Mouse (Mus musculus): ENCODE results near the gene 6030468B19Rik. TPM values are rescaled to one million over a fixed set of nuclear protein-coding genes. Genes with fewer than 3 reads are reported as not detected.
A peak's percentile ranks its signal among the peaks of the same experiment; 100 is the strongest.

Gene 6030468B19Rik
- polyA plus RNA-seq, 1 experiment from 2014 or later = not detected

DNA sequence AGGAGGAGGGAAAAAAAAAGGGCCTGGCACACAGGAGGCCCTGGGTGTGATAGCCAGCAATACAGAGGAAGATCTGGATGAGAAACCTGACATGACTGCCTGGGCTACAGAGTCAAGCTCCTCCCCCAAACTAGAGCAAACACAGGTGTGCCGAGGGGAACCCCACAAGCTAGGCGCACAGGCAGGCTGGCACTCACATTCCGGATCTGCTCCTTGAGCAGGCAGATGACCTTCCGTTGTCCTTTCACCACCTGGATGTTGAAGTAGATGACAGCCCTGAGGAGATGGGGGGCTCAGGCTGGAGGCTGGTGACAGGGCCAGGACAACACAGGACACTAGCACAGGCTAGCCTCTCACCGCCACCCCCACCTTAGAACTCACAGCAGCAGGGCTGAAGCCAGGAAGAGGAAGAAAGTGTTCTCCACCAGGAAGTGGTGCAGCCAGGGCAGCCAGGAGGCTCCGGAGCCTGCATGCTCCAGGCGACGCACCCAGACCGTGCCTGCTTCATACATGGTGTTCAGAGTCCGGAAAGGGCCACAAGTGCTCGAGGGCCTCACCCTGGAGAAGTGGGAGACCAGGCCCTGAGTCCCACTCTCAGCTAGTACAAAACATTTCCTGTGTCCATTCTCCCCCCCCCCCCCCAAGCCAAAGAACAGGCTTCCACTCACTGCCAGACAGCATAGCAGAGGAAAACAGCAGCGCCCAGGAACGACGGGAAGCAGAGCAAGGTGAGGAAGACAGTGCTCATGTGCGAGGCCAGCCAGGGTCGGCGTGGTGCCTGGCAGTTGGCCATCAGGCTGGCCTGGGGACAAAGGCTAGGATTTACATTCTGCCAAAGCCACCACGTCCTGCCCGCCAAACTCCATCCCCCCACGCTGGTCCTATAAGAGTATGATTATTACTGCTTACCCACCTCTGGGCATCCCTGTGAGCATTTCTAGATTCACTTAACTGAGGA, 28.5 kb upstream of the 6030468B19Rik start:
- H3K4me3 ChIP-seq (replicated peaks) = no peak overlapping the region
- no peaks in the 10 kb centered on the region for H3K9me3 ChIP-seq (replicated peaks)
- 71% methylated on average over 20 of the region's 20 CpGs for WGBS
- H3K9ac ChIP-seq (replicated peaks) = no peak overlapping the region
- H3K4me1 ChIP-seq = peaks cover 14% of the 10 kb centered on the region; the same call in 1 of the 2 replicates
- H3K36me3 ChIP-seq = peaks cover 15% of the 10 kb centered on the region
- no peaks in the 10 kb centered on the region for H3K27me3 ChIP-seq (replicated peaks)
- no peak overlapping the region for H3K4me2 ChIP-seq
- no peak for ATAC-seq (ENCODE audit: low FRiP score)
- H3K27ac ChIP-seq (replicated peaks) = peak overlapping the region; percentile 20

DNA sequence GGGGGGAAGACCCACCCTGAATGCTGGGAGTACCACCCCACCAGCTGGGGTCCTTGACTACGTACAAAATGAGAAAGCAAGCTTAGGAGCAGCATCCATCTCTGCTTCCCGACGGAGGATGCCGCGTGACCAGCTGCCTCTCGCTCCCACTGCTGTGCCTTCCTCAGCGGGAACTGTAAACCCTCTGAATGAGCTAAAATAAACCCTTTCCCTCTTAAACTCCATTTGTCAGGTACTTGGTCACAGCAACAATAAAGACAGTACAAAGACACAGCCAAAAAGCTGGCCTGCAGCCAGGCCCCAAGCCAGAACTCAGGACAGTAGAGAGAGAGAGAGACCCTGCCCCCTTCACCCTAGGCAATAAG, 27.8 kb upstream of the 6030468B19Rik start:
- Histone ChIP-seq H3K36me3 (peaks cover 8% of the 10 kb centered on the region), H3K4me3 (replicated peaks) (no peak overlapping the region), H3K9ac (replicated peaks) (no peak overlapping the region), H3K9me3 (replicated peaks) (no peaks in the 10 kb centered on the region), H3K27ac (replicated peaks) (peak overlapping the region; percentile 20), H3K4me2 (no peak overlapping the region), H3K4me1 (peaks cover 14% of the 10 kb centered on the region; the same call in 1 of the 2 replicates), H3K27me3 (replicated peaks) (no peaks in the 10 kb centered on the region)
- ATAC-seq (ENCODE audit: low FRiP score) = peak; percentile 15; the same call in 1 of the 2 replicates
- 37% methylated on average over 7 of the region's 7 CpGs for WGBS

- H3K36me3 ChIP-seq = peaks cover 1% of the 10 kb centered on the region; the same call in 1 of the 2 replicates
- no peak overlapping the region for H3K9ac ChIP-seq (replicated peaks)
- no peaks in the 10 kb centered on the region for H3K27me3 ChIP-seq (replicated peaks)
- H3K4me2 ChIP-seq = no peak overlapping the region
- 66% methylated on average over 10 of the region's 10 CpGs for WGBS
- ATAC-seq (ENCODE audit: low FRiP score) = peak; percentile 43; the same call in 1 of the 2 replicates
- peaks cover 14% of the 10 kb centered on the region; the same call in 1 of the 2 replicates for H3K4me1 ChIP-seq
- H3K4me3 ChIP-seq (replicated peaks) = no peak overlapping the region
- H3K9me3 ChIP-seq (replicated peaks) = no peaks in the 10 kb centered on the region
- H3K27ac ChIP-seq (replicated peaks) = 0 out of 2 replicates have a peak overlapping the region, but pooled peaks have one; percentile 15
Measured at GRCm38 (mm10) chr11:117770407-117770806, 27.1 kb upstream of the 6030468B19Rik start.

GRCm38 (mm10) chr11:117772352-117772751, 25.1 kb upstream of the 6030468B19Rik start:
- Histone ChIP-seq H3K4me3 (replicated peaks) (no peak overlapping the region), H3K9ac (replicated peaks) (no peak overlapping the region), H3K4me2 (no peak overlapping the region), H3K27me3 (replicated peaks) (no peaks in the 10 kb centered on the region), H3K27ac (replicated peaks) (no peak overlapping the region), H3K4me1 (peaks cover 14% of the 10 kb centered on the region; the same call in 1 of the 2 replicates), H3K36me3 (no peaks in the 10 kb centered on the region), H3K9me3 (replicated peaks) (no peaks in the 10 kb centered on the region)
- no peak for ATAC-seq (ENCODE audit: low FRiP score)
- 95% methylated on average over 7 of the region's 7 CpGs for WGBS

GRCm38 (mm10) chr11:117774925-117775324, 22.5 kb upstream of the 6030468B19Rik start:
- H3K27me3 ChIP-seq (replicated peaks) = 0 out of 2 replicates have a peak, but pooled peaks cover 3% of the 10 kb centered on the region
- H3K4me2 ChIP-seq = no peak overlapping the region
- no peaks in the 10 kb centered on the region for H3K36me3 ChIP-seq
- WGBS = 96% methylated on average over 10 of the region's 10 CpGs
- peaks cover 18% of the 10 kb centered on the region for H3K4me1 ChIP-seq
- H3K9ac ChIP-seq (replicated peaks) = no peak overlapping the region
- no peak overlapping the region for H3K27ac ChIP-seq (replicated peaks)
- no peaks in the 10 kb centered on the region for H3K9me3 ChIP-seq (replicated peaks)
- no peak for ATAC-seq (ENCODE audit: low FRiP score)
- no peak overlapping the region for H3K4me3 ChIP-seq (replicated peaks)

DNA sequence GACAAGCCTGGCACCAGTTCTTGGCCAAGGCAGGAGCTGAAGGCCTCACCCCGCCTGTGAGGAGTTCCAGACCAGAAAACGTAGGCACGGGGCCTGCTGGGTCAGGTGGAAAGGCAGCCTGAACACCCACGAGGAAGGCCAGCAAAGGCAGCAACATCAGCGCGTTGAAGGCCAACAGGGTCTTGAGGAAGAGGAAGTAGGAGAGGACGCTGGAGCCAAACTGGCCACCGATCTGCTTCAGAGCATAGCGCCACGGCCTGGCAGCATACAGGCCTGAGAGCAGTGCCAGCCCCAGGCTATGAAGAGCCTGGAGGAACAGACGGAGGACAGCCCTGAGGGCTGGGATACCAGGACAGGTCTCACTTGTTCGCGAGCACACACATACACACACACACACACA, 21.9 kb upstream of the 6030468B19Rik start:
- Histone ChIP-seq H3K4me1 (peaks cover 21% of the 10 kb centered on the region), H3K4me3 (replicated peaks) (no peak overlapping the region), H3K9ac (replicated peaks) (no peak overlapping the region), H3K4me2 (no peak overlapping the region), H3K27ac (replicated peaks) (no peak overlapping the region), H3K27me3 (replicated peaks) (peaks cover 8% of the 10 kb centered on the region), H3K36me3 (no peaks in the 10 kb centered on the region), H3K9me3 (replicated peaks) (no peaks in the 10 kb centered on the region)
- 91% methylated on average over 13 of the region's 13 CpGs for WGBS
- ATAC-seq (ENCODE audit: low FRiP score) = no peak

GRCm38 (mm10) chr11:117776085-117776792, 21.2 kb upstream of the 6030468B19Rik start:
- H3K4me1 ChIP-seq = peaks cover 28% of the 10 kb centered on the region
- H3K4me3 ChIP-seq (replicated peaks) = no peak overlapping the region
- no peak for ATAC-seq (ENCODE audit: low FRiP score)
- H3K9me3 ChIP-seq (replicated peaks) = no peaks in the 10 kb centered on the region
- H3K4me2 ChIP-seq = no peak overlapping the region
- H3K9ac ChIP-seq (replicated peaks) = no peak overlapping the region
- H3K27me3 ChIP-seq (replicated peaks) = peaks cover 15% of the 10 kb centered on the region
- H3K36me3 ChIP-seq = no peaks in the 10 kb centered on the region
- 85% methylated on average over 14 of the region's 14 CpGs for WGBS
- no peak overlapping the region for H3K27ac ChIP-seq (replicated peaks)

- H3K4me3 ChIP-seq (replicated peaks) = no peak overlapping the region
- no peak overlapping the region for H3K27ac ChIP-seq (replicated peaks)
- H3K27me3 ChIP-seq (replicated peaks) = peaks cover 24% of the 10 kb centered on the region
- no peaks in the 10 kb centered on the region for H3K9me3 ChIP-seq (replicated peaks)
- WGBS = 79% methylated on average over 5 of the region's 5 CpGs
- no peak overlapping the region for H3K4me2 ChIP-seq
- no peak overlapping the region for H3K9ac ChIP-seq (replicated peaks)
- ATAC-seq (ENCODE audit: low FRiP score) = no peak
- no peaks in the 10 kb centered on the region for H3K36me3 ChIP-seq
- H3K4me1 ChIP-seq = peaks cover 35% of the 10 kb centered on the region
Measured at GRCm38 (mm10) chr11:117777111-117777510, 20.3 kb upstream of the 6030468B19Rik start.

DNA sequence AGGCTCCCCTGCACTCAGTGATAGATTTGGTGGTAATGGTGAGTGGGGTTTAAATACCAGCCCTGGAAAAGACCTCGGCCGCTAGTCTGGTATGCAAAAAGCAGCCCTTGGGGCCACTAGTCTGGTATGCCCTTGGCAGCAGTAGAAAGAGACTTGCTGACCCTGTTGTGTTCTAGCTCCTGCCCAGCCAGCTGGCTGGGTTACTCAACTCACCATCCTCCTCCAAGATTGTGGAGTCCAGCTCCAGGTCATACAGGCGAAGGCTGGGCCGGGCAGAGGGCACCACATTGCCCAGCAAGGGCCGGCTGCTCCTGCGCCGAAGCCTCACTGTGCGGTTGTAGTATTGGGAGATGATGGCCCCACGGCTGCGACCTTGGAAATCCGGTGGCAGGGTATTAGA, 19.4 kb upstream of the 6030468B19Rik start:
- no peak overlapping the region for H3K4me3 ChIP-seq (replicated peaks)
- H3K4me1 ChIP-seq = peaks cover 39% of the 10 kb centered on the region
- H3K36me3 ChIP-seq = no peaks in the 10 kb centered on the region
- no peak overlapping the region for H3K4me2 ChIP-seq
- no peak for ATAC-seq (ENCODE audit: low FRiP score)
- WGBS = 94% methylated on average over 11 of the region's 11 CpGs
- no peak overlapping the region for H3K27ac ChIP-seq (replicated peaks)
- peaks cover 27% of the 10 kb centered on the region for H3K27me3 ChIP-seq (replicated peaks)
- no peak overlapping the region for H3K9ac ChIP-seq (replicated peaks)
- no peaks in the 10 kb centered on the region for H3K9me3 ChIP-seq (replicated peaks)

GRCm38 (mm10) chr11:117778851-117779433, 18.5 kb upstream of the 6030468B19Rik start:
- Histone ChIP-seq H3K4me3 (replicated peaks) (0 out of 2 replicates have a peak overlapping the region, but pooled peaks have one; percentile 27), H3K4me2 (peak overlapping the region; percentile 59), H3K27ac (replicated peaks) (peak overlapping the region; percentile 51), H3K9me3 (replicated peaks) (no peaks in the 10 kb centered on the region), H3K27me3 (replicated peaks) (peaks cover 31% of the 10 kb centered on the region), H3K9ac (replicated peaks) (no peak overlapping the region), H3K36me3 (no peaks in the 10 kb centered on the region), H3K4me1 (peaks cover 44% of the 10 kb centered on the region)
- 54% methylated on average over 12 of the region's 12 CpGs for WGBS
- no peak for ATAC-seq (ENCODE audit: low FRiP score)

- WGBS = 3% methylated on average over 38 of the region's 38 CpGs
- Histone ChIP-seq H3K9me3 (replicated peaks) (no peaks in the 10 kb centered on the region), H3K4me1 (peaks cover 44% of the 10 kb centered on the region)
Measured at GRCm38 (mm10) chr11:117779434-117780198, 17.8 kb upstream of the 6030468B19Rik start.

More at GRCm38 (mm10) chr11:117779434-117780198, 17.8 kb upstream of the 6030468B19Rik start:
- peak; percentile 28; the same call in 1 of the 2 replicates for ATAC-seq (ENCODE audit: low FRiP score)
- H3K36me3 ChIP-seq = no peaks in the 10 kb centered on the region
- peak overlapping the region; percentile 33; the same call in 1 of the 2 replicates for H3K9ac ChIP-seq (replicated peaks)
- H3K4me2 ChIP-seq = peak overlapping the region; percentile 59
- peak overlapping the region; percentile 27 for H3K4me3 ChIP-seq (replicated peaks)
- H3K27me3 ChIP-seq (replicated peaks) = peaks cover 33% of the 10 kb centered on the region
- peak overlapping the region; percentile 51 for H3K27ac ChIP-seq (replicated peaks)

Measured in neural tube, embryonic 15.5 days (tissue).